Mouse (Mus musculus): ENCODE results near the gene Dennd4b. TPM values are rescaled to one million over a fixed set of nuclear protein-coding genes. Genes with fewer than 3 reads are reported as not detected.

The Dennd4b gene
- polyA plus RNA-seq, 1 experiment from 2014 or later = 4.0 TPM

DNA sequence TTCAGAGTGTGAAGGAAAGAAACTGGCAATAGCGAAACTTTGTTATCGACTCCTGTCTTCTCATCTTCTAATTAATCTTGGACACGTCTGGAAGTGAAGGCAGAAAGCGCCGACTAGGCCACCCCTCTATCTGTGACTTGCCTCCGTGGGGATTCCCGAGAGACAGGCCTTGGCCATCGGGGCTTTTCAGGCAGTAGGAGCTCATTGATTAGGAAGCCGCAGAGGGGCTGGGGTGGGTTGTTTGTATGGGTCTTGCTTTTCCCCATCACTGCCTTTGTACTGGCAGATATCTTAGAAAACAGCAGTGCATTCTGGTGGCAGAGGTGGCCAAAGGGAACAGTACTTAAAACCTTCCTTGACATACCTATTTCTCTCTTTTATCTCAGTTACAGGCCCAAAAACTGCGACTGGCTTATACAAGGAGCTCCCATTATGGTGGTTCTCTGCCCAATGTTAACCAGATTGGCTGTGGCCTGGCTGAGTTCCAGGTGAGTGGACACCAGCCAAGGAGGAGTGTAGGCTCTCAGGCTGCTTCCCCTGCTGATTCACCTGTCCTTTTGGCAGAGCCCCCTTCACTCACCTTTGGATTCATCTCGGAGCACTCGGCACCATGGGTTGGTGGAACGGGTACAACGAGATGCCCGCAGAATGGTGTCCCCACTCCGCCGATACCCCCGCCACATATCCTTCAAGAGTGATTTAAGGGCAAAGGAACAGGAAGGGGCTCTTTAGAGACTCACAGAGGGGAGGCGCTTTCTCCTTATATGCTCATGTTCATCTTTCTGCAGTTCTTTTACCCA lies 8.1 kb upstream of the Dennd4b start:
- no peak overlapping the region for H3K4me2 ChIP-seq
- 93% methylated on average over 19 of the region's 19 CpGs for WGBS
- peaks cover 8% of the 10 kb centered on the region for H3K4me1 ChIP-seq (ENCODE audit: control insufficient read depth, insufficient read depth, low read length)
- ATAC-seq (ENCODE audit: low FRiP score) = no peak
- H3K9ac ChIP-seq (ENCODE audit: low read length) = no peak overlapping the region
- H3K27ac ChIP-seq (ENCODE audit: low read depth, low read length) = no peak overlapping the region
- H3K9me3 ChIP-seq (ENCODE audit: control insufficient read depth, low read length) = no peaks in the 10 kb centered on the region
- peak; percentile 12 for DNase-seq (ENCODE audit: low spot score, missing footprints)
- peaks cover 23% of the 10 kb centered on the region for H3K36me3 ChIP-seq (ENCODE audit: control insufficient read depth, insufficient read depth, low read length)
- no peaks in the 10 kb centered on the region for H3K27me3 ChIP-seq (ENCODE audit: control insufficient read depth, insufficient read depth, low read length)
- H3K4me3 ChIP-seq (ENCODE audit: low read depth, low read length) = no peak overlapping the region

DNA sequence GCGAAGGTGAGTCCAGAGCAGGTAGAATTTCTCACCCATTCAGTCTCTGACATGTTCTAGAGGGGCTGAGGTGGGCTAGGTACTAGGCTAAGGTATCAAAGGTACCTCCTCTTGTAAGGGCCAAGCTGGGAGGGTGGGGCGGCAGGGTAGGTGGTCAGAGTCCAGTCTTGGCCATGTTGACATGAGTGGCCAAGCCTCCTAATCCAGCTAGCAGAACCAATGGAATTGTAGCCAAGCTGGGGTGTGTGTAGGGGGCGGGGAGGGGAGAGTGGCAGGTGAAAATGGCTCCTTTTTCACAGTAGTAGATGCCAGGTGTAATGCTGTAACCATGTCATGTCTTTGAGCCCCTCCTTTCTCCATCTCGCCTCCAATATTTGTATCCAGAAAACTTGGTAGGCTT lies 6.5 kb upstream of the Dennd4b start:
- ATAC-seq (ENCODE audit: low FRiP score) = no peak
- H3K4me2 ChIP-seq = no peak overlapping the region
- 93% methylated on average over 4 of the region's 4 CpGs for WGBS

DNA sequence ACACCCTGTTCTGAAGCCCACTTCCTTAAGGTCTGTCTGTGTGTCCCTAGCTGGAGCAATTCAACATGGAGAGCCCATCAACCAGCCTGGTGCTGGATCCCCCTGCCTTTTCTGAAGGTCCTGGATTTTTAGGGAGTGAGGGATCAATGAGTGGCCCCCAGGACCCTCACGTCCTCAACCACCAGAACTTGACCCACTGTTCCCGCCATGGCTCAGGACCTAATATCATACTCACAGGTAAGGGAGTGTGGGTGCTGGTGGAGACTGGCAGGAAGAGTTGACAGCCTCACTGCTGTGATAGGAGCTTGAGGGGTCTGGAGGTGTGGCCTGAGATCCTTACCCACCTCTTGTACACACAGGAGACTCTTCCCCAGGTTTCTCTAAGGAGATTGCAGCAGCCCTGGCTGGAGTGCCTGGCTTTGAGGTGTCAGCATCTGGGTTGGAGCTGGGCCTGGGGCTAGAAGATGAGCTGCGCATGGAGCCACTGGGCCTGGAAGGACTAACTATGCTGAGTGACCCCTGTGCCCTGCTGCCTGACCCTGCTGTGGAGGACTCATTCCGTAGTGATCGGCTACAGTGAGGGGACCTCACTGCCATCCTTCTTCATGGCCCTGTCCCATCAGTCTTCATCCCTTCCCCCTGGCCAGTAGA lies 1.7 kb upstream of the Dennd4b start:
- 91% methylated on average over 5 of the region's 5 CpGs for WGBS
- H3K9me3 ChIP-seq (ENCODE audit: control insufficient read depth, low read length) = no peaks in the 10 kb centered on the region
- no peaks in the 10 kb centered on the region for H3K27me3 ChIP-seq (ENCODE audit: control insufficient read depth, insufficient read depth, low read length)
- H3K4me1 ChIP-seq (ENCODE audit: control insufficient read depth, insufficient read depth, low read length) = peaks cover 11% of the 10 kb centered on the region
- DNase-seq (ENCODE audit: low spot score, missing footprints) (no peak), ATAC-seq (ENCODE audit: low FRiP score) (no peak)
- no peak overlapping the region for H3K27ac ChIP-seq (ENCODE audit: low read depth, low read length)
- no peak overlapping the region for H3K9ac ChIP-seq (ENCODE audit: low read length)
- no peak overlapping the region for H3K4me2 ChIP-seq
- peaks cover 28% of the 10 kb centered on the region for H3K36me3 ChIP-seq (ENCODE audit: control insufficient read depth, insufficient read depth, low read length)
- no peak overlapping the region for H3K4me3 ChIP-seq (ENCODE audit: low read depth, low read length)

More for the DNA sequence above, 6.5 kb upstream of the Dennd4b start:
- Histone ChIP-seq H3K27me3 (ENCODE audit: control insufficient read depth, insufficient read depth, low read length) (no peaks in the 10 kb centered on the region), H3K27ac (ENCODE audit: low read depth, low read length) (no peak overlapping the region), H3K9me3 (ENCODE audit: control insufficient read depth, low read length) (no peaks in the 10 kb centered on the region), H3K4me3 (ENCODE audit: low read depth, low read length) (no peak overlapping the region), H3K36me3 (ENCODE audit: control insufficient read depth, insufficient read depth, low read length) (peaks cover 31% of the 10 kb centered on the region), H3K9ac (ENCODE audit: low read length) (no peak overlapping the region), H3K4me1 (ENCODE audit: control insufficient read depth, insufficient read depth, low read length) (peaks cover 8% of the 10 kb centered on the region)
- DNase-seq (ENCODE audit: low spot score, missing footprints) = peak; percentile 17

DNA sequence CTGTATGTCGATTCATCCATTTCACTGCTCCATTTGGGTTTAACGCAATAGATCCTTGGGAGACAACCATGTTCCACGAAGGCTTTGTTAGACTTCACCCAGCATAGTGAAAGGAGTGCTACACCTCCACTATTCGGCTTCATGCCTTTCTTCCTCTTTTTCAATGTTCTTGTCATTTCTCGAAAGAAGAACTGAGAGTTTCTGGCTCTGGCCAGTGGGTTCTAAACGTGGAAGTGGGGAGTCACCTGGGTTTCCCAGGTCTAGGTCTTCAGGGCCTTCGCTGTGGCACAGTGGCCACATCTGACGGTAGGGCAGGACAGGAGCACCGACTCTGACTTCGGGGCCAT lies 325 bp upstream of the Dennd4b start:
- H3K4me1 ChIP-seq (ENCODE audit: control insufficient read depth, insufficient read depth, low read length) = peaks cover 11% of the 10 kb centered on the region
- peaks cover 18% of the 10 kb centered on the region for H3K36me3 ChIP-seq (ENCODE audit: control insufficient read depth, insufficient read depth, low read length)
- peak overlapping the region; percentile 87; the same call in 1 of the 2 replicates for H3K27ac ChIP-seq (ENCODE audit: low read depth, low read length)
- no peaks in the 10 kb centered on the region for H3K9me3 ChIP-seq (ENCODE audit: control insufficient read depth, low read length)
- H3K4me2 ChIP-seq = peak overlapping the region; percentile 88
- DNase-seq (ENCODE audit: low spot score, missing footprints) = peak; percentile 92
- peak overlapping the region; percentile 95 for H3K4me3 ChIP-seq (ENCODE audit: low read depth, low read length)
- no peak for ATAC-seq (ENCODE audit: low FRiP score)
- WGBS = 37% methylated on average over 10 of the region's 10 CpGs
- H3K9ac ChIP-seq (ENCODE audit: low read length) = peak overlapping the region; percentile 97
- H3K27me3 ChIP-seq (ENCODE audit: control insufficient read depth, insufficient read depth, low read length) = no peaks in the 10 kb centered on the region

DNA sequence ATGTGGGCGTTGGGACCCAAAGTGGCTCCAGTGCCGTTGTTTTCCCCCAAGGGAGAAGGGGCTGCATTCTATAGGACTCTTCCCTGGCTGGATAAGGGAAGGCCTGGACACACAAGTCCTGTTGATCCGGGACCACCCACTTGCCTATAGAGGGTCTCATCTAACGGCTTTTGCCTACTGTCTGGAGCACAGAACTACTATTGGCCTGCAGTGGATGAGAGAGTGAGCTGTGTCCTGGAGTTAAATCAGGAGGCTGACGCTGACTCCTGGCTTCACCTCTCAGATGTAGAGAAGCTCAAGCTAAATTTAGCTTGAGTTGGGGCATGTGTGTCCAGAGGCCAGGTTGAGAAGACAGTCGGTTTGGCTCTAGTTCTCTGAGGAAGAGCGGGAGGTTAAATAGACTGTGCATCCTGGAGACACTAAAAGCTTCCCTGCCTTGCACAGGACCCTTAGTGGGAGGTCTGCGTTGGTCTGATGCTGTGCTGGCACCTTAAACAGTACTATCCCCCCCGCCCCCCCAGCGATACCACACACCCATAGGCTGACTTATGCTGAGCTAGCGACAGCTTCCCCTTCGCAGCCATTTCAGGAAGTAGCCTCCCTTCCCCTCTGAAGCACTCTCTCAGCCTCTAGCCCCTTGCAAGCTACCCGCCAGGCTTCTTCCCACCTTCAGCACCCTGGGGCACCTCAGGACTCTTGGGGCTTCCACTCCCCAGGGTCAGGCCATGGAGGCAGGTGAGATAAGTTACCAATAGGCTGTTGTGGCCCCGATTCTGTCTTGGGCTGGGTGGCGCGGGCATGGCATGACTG lies 1.2 kb downstream of the Dennd4b start:
- WGBS = 28% methylated on average over 16 of the region's 16 CpGs
- peak overlapping the region; percentile 97 for H3K9ac ChIP-seq (ENCODE audit: low read length)
- peaks cover 11% of the 10 kb centered on the region for H3K4me1 ChIP-seq (ENCODE audit: control insufficient read depth, insufficient read depth, low read length)
- peaks cover 14% of the 10 kb centered on the region for H3K36me3 ChIP-seq (ENCODE audit: control insufficient read depth, insufficient read depth, low read length)
- ATAC-seq (ENCODE audit: low FRiP score) = peak; percentile 47
- H3K4me3 ChIP-seq (ENCODE audit: low read depth, low read length) = peak overlapping the region; percentile 95
- H3K27ac ChIP-seq (ENCODE audit: low read depth, low read length) = peak overlapping the region; percentile 87
- peak overlapping the region; percentile 88 for H3K4me2 ChIP-seq
- no peak for DNase-seq (ENCODE audit: low spot score, missing footprints)
- H3K9me3 ChIP-seq (ENCODE audit: control insufficient read depth, low read length) = no peaks in the 10 kb centered on the region
- no peaks in the 10 kb centered on the region for H3K27me3 ChIP-seq (ENCODE audit: control insufficient read depth, insufficient read depth, low read length)

DNA sequence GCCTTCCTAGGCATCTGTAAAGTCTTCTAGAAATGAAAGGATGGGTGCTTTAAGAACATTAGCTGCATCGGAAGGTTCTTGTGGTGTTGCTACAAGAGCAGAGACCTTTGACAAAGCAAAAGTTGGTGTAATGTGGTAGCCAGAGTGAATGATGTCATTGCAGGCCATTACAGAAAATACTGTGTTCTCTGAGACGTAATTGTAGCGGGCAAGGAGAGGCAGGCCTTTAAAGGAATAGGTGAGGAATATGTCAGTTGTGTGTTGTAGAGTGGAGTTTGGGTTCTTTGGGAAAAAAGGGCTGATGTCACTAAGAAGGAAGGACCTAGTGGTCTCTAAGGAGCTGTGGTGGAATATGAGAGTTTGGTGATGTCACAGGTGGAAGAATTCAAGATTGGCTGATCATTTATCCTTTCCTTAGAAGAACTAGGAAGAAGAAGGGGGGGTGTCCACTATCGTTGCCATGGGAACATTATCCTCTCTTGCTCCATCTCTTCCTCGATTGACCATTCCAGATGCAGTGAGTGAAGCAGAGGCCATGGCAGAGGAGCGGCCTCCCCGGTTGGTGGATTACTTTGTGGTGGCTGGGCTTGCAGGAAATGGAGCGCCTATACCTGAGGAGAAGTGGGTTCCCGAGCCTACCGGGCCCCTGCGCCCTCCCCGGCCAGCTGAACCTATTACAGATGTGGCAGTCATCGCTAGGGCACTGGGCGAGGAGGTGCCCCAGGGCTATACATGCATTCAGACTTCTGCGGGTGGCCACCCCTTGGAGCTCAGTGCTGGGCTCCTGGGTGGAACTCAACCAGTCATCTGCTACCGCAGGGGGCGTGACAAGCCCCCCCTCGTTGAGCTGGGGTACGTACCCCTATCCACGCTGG lies 2.2 kb downstream of the Dennd4b start:
- H3K4me2 ChIP-seq = no peak overlapping the region
- H3K9ac ChIP-seq (ENCODE audit: low read length) = no peak overlapping the region
- 88% methylated on average over 20 of the region's 20 CpGs for WGBS
- no peaks in the 10 kb centered on the region for H3K9me3 ChIP-seq (ENCODE audit: control insufficient read depth, low read length)
- DNase-seq (ENCODE audit: low spot score, missing footprints) (no peak), ATAC-seq (ENCODE audit: low FRiP score) (no peak)
- no peak overlapping the region for H3K4me3 ChIP-seq (ENCODE audit: low read depth, low read length)
- no peaks in the 10 kb centered on the region for H3K27me3 ChIP-seq (ENCODE audit: control insufficient read depth, insufficient read depth, low read length)
- H3K4me1 ChIP-seq (ENCODE audit: control insufficient read depth, insufficient read depth, low read length) = peaks cover 11% of the 10 kb centered on the region
- H3K36me3 ChIP-seq (ENCODE audit: control insufficient read depth, insufficient read depth, low read length) = peaks cover 8% of the 10 kb centered on the region
- no peak overlapping the region for H3K27ac ChIP-seq (ENCODE audit: low read depth, low read length)

DNA sequence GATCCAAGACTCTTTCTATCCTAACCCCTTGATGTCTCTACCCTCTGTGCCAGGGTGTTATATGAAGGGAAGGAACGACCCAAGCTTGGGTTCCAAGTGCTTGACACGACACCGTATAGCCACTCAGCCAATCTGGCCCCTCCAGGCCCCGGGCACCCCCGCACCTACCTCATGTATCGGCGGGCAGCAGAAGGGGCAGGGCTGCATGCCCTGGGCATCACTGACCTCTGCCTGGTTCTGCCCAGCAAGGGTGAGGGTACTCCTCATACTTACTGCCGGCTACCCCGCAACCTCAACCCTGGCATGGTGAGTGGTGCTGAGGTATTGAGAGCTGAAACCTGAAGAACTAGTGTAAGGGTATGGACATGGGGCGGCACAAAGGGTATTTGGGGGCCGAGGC lies 3.2 kb downstream of the Dennd4b start:
- DNase-seq (ENCODE audit: low spot score, missing footprints) = no peak
- no peaks in the 10 kb centered on the region for H3K27me3 ChIP-seq (ENCODE audit: control insufficient read depth, insufficient read depth, low read length)
- H3K4me2 ChIP-seq = no peak overlapping the region
- WGBS = 97% methylated on average over 11 of the region's 11 CpGs
- H3K36me3 ChIP-seq (ENCODE audit: control insufficient read depth, insufficient read depth, low read length) = peaks cover 7% of the 10 kb centered on the region; the same call in 1 of the 2 replicates
- H3K4me1 ChIP-seq (ENCODE audit: control insufficient read depth, insufficient read depth, low read length) = peaks cover 11% of the 10 kb centered on the region
- ATAC-seq (ENCODE audit: low FRiP score) = no peak
- H3K9ac ChIP-seq (ENCODE audit: low read length) = no peak overlapping the region
- no peak overlapping the region for H3K4me3 ChIP-seq (ENCODE audit: low read depth, low read length)
- no peaks in the 10 kb centered on the region for H3K9me3 ChIP-seq (ENCODE audit: control insufficient read depth, low read length)
- H3K27ac ChIP-seq (ENCODE audit: low read depth, low read length) = no peak overlapping the region

DNA sequence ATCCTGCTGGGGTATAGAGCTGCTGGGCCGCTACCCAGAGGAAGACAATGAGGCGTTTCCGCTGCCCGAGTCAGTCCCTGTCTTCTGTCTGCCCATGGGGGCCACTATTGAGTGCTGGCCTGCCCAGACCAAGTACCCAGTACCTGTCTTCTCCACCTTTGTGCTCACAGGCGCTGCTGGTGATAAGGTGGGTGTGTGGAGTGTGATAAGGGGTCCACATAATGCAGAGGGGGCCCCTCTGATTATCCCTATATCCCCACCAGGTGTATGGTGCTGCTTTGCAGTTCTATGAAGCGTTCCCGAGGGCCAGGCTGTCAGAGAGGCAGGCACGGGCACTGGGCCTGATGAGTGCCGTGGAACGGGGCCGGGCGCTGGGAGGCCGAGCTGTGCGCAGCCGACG lies 4.0 kb downstream of the Dennd4b start:
- H3K9ac ChIP-seq (ENCODE audit: low read length) = no peak overlapping the region
- H3K27me3 ChIP-seq (ENCODE audit: control insufficient read depth, insufficient read depth, low read length) = no peaks in the 10 kb centered on the region
- H3K4me1 ChIP-seq (ENCODE audit: control insufficient read depth, insufficient read depth, low read length) = peaks cover 11% of the 10 kb centered on the region
- WGBS = 86% methylated on average over 16 of the region's 16 CpGs
- ATAC-seq (ENCODE audit: low FRiP score) (no peak), DNase-seq (ENCODE audit: low spot score, missing footprints) (no peak)
- no peak overlapping the region for H3K4me3 ChIP-seq (ENCODE audit: low read depth, low read length)
- no peaks in the 10 kb centered on the region for H3K9me3 ChIP-seq (ENCODE audit: control insufficient read depth, low read length)
- no peak overlapping the region for H3K27ac ChIP-seq (ENCODE audit: low read depth, low read length)
- no peak overlapping the region for H3K4me2 ChIP-seq
- peaks cover 10% of the 10 kb centered on the region; the same call in 1 of the 2 replicates for H3K36me3 ChIP-seq (ENCODE audit: control insufficient read depth, insufficient read depth, low read length)

Data from midbrain, embryonic 11.5 days (tissue).